Mouse (Mus musculus): Measurements from ENCODE around the gene Wdr81.
A peak's percentile ranks its signal among the peaks of the same experiment; 100 is the strongest.

Gene Wdr81

GRCm38 (mm10) chr11:75399411-75399841 lies 55.1 kb downstream of the Wdr81 start:
- peak; percentile 71 for DNase-seq (ENCODE audit: low read depth, low spot score)

GRCm38 (mm10) chr11:75397452-75397851 lies 57.1 kb downstream of the Wdr81 start:
- peak; percentile 43 for DNase-seq (ENCODE audit: low read depth, low spot score)

GRCm38 (mm10) chr11:75395611-75396010 lies 58.9 kb downstream of the Wdr81 start:
- no peak for DNase-seq (ENCODE audit: low read depth, low spot score)

All from telencephalon, adult 2 months (tissue).